Mouse (Mus musculus) spleen, postnatal 10 days (tissue): Measurements from ENCODE around the gene Skint3.
"Not testable (repeated sequence)": the region's sequence is repeated elsewhere in the genome, so short reads cannot be mapped to it uniquely, and the experiment has no call there.

Experiments
- DNase-seq, 2 experiments: peaks; one replicate each; pipeline ENCODE4 v3.0.0; 2021 to 2022; ENCODE audit warnings: low spot score in 2 of 2

Gene Skint3

GRCm38 (mm10) chr4:112231945-112232344 is at the start of gene Skint3:
Skint3 (plus strand) TSS chr4:112232245.
- no peak for DNase-seq

- no peak for DNase-seq
These were observed 11.4 kb downstream of the Skint3 start for GRCm38 (mm10) chr4:112243416-112243815.

GRCm38 (mm10) chr4:112243951-112244350 is 11.9 kb downstream of the Skint3 start:
- no peak for DNase-seq

GRCm38 (mm10) chr4:112256022-112256421 is 24.0 kb downstream of the Skint3 start:
- no peak for DNase-seq

GRCm38 (mm10) chr4:112287178-112287974 is 55.3 kb downstream of the Skint3 start:
- DNase-seq, result no peak

GRCm38 (mm10) chr4:112288396-112288795 is 56.4 kb downstream of the Skint3 start:
- no peak for DNase-seq

GRCm38 (mm10) chr4:112302305-112302704 is 70.3 kb downstream of the Skint3 start:
- DNase-seq, result no peak

GRCm38 (mm10) chr4:112302855-112303509 is 70.9 kb downstream of the Skint3 start:
- DNase-seq, result no peak

- not testable (repeated sequence) for DNase-seq
These were observed 117.1 kb downstream of the Skint3 start for GRCm38 (mm10) chr4:112349111-112349510.
